Mouse (Mus musculus) liver, adult 2 months (tissue): ENCODE data around the gene Zbtb7b. TPM values are rescaled to one million over a fixed set of nuclear protein-coding genes. Genes with fewer than 3 reads are reported as not detected.

Source experiments
- DNase-seq: peaks from one replicate; pipeline ENCODE4 v3.0.0-alpha.2; 2011; ENCODE audit warnings: low read depth, low spot score; ENCODE audit errors: extremely low read depth
- H3K27ac ChIP-seq: fragments of 200-500 bp; replicated peaks from 2 replicates; pipeline ENCODE4 v1.5.1; 2012; ENCODE audit warnings: low read depth, mild to moderate bottlenecking, control low read depth, inconsistent platforms, low read length; ENCODE audit not compliant: insufficient read depth
- H3K27me3 ChIP-seq: fragments of 200-500 bp; 2 replicates; pipeline ENCODE4 v1.6.1; 2012; ENCODE audit warnings: mild to moderate bottlenecking, moderate library complexity, low read length, inconsistent platforms; ENCODE audit not compliant: control insufficient read depth, insufficient read depth
- H3K36me3 ChIP-seq: fragments of 200-500 bp; 2 replicates; pipeline ENCODE4 v1.6.1; 2012; ENCODE audit warnings: low read length, inconsistent platforms; ENCODE audit not compliant: control insufficient read depth, insufficient read depth
- H3K4me1 ChIP-seq: fragments of 200-500 bp; 2 replicates; pipeline ENCODE4 v1.6.1; 2011; ENCODE audit warnings: low read length; ENCODE audit not compliant: control insufficient read depth, insufficient read depth
- H3K4me3 ChIP-seq: fragments of 200-500 bp; 2 replicates; pipeline ENCODE4 v1.5.1; 2011; ENCODE audit warnings: low read depth, mild to moderate bottlenecking, control low read depth, low read length, moderate library complexity; ENCODE audit not compliant: insufficient read depth
- H3K79me2 ChIP-seq: fragments of 200-500 bp; 2 replicates; pipeline ENCODE4 v1.6.1; 2012; ENCODE audit warnings: inconsistent platforms, mild to moderate bottlenecking, low read length, moderate library complexity; ENCODE audit not compliant: control insufficient read depth, insufficient read depth
- H3K9ac ChIP-seq: fragments of 200-500 bp; 2 replicates; pipeline ENCODE4 v1.6.1; 2012; ENCODE audit warnings: low read depth, mild to moderate bottlenecking, control low read depth, inconsistent platforms, low read length
- CTCF ChIP-seq: fragments of 200-500 bp; IDR thresholded peaks from 2 replicates; pipeline ENCODE4 v1.5.1; 2011; ENCODE audit warnings: low read depth, low read length, control low read depth
- POLR2A ChIP-seq: fragments of 200-500 bp; IDR thresholded peaks from 2 replicates; pipeline ENCODE4 v1.6.1; 2011; ENCODE audit warnings: low read length, control low read depth; ENCODE audit not compliant: insufficient read depth; ENCODE audit errors: extremely low read depth
- WGBS: fragments of 180-500 bp; shearing (Covaris S2); methylation state at CpG from one replicate; pipeline ENCODE4 v1.1.7; 2018; 5-methylcytosine and 5-hydroxymethylcytosine counted together
- polyA plus RNA-seq: library from polyadenylated mRNA; depleted of rRNA; stranded (reverse); fragments of >200 nt; gene quantifications from 2 replicates; pipeline ENCODE4 v1.2.3, GENCODE M21; 2012
- total RNA-seq: library from RNA; depleted of rRNA; stranded (reverse); fragments of >200 nt; gene quantifications from 2 replicates; pipeline ENCODE4 v1.2.3, GENCODE M21; 2014

The Zbtb7b gene
- total and polyA plus RNA-seq, 2 experiments, result 28.9 to 85.0 TPM

- 94% methylated on average over 5 of the region's 5 CpGs for WGBS
- no peak overlapping the region for H3K27ac ChIP-seq
- peaks cover 9% of the 10 kb centered on the region for H3K4me1 ChIP-seq
- H3K36me3 ChIP-seq, result peaks cover 16% of the 10 kb centered on the region
- H3K9ac ChIP-seq, result no peak overlapping the region
- DNase-seq, result no peak
- peaks cover 6% of the 10 kb centered on the region; the same call in 1 of the 2 replicates for H3K79me2 ChIP-seq
- no peak overlapping the region for H3K4me3 ChIP-seq
- no peaks in the 10 kb centered on the region for H3K27me3 ChIP-seq
- TF ChIP-seq CTCF (no peak), POLR2A (no peak)
Measured at GRCm38 (mm10) chr3:89425141-89425525, 30.6 kb upstream of the Zbtb7b start.

- Histone ChIP-seq H3K4me3 (no peak overlapping the region), H3K79me2 (peaks cover 6% of the 10 kb centered on the region; the same call in 1 of the 2 replicates), H3K36me3 (peaks cover 16% of the 10 kb centered on the region), H3K27me3 (no peaks in the 10 kb centered on the region), H3K27ac (no peak overlapping the region), H3K9ac (no peak overlapping the region), H3K4me1 (peaks cover 9% of the 10 kb centered on the region)
- WGBS, result 94% methylated on average over 5 of the region's 5 CpGs
- no peak for DNase-seq
- TF ChIP-seq POLR2A (no peak), CTCF (no peak)
Measured at GRCm38 (mm10) chr3:89424416-89425140, 30.0 kb upstream of the Zbtb7b start.

- H3K27ac ChIP-seq, result no peak overlapping the region
- peaks cover 9% of the 10 kb centered on the region for H3K4me1 ChIP-seq
- 87% methylated on average over 6 of the region's 6 CpGs for WGBS
- no peak for TF ChIP-seq POLR2A
- no peak for TF ChIP-seq CTCF
- DNase-seq, result no peak
- H3K9ac ChIP-seq, result no peak overlapping the region
- no peak overlapping the region for H3K4me3 ChIP-seq
- no peaks in the 10 kb centered on the region for H3K27me3 ChIP-seq
- peaks cover 6% of the 10 kb centered on the region; the same call in 1 of the 2 replicates for H3K79me2 ChIP-seq
- H3K36me3 ChIP-seq, result peaks cover 12% of the 10 kb centered on the region
Measured at GRCm38 (mm10) chr3:89422556-89423205, 28.1 kb upstream of the Zbtb7b start.

GRCm38 (mm10) chr3:89421810-89422473 is 27.4 kb upstream of the Zbtb7b start:
- DNase-seq, result no peak
- Histone ChIP-seq H3K36me3 (peaks cover 10% of the 10 kb centered on the region; the same call in 1 of the 2 replicates), H3K4me3 (peak overlapping the region; percentile 37; the same call in 1 of the 2 replicates), H3K4me1 (peaks cover 11% of the 10 kb centered on the region), H3K9ac (peak overlapping the region; percentile 24; the same call in 1 of the 2 replicates), H3K27ac (no peak overlapping the region; the same call in 1 of the 2 replicates), H3K27me3 (no peaks in the 10 kb centered on the region), H3K79me2 (peaks cover 6% of the 10 kb centered on the region; the same call in 1 of the 2 replicates)
- 30% methylated on average over 22 of the region's 22 CpGs for WGBS
- TF ChIP-seq CTCF, result no peak
- TF ChIP-seq POLR2A, result no peak

GRCm38 (mm10) chr3:89421002-89421774 is 26.6 kb upstream of the Zbtb7b start:
- Histone ChIP-seq H3K27ac (peak overlapping the region; percentile 65), H3K4me1 (peaks cover 11% of the 10 kb centered on the region), H3K36me3 (peaks cover 10% of the 10 kb centered on the region; the same call in 1 of the 2 replicates), H3K27me3 (no peaks in the 10 kb centered on the region), H3K9ac (peak overlapping the region; percentile 51), H3K79me2 (peaks cover 6% of the 10 kb centered on the region; the same call in 1 of the 2 replicates), H3K4me3 (peak overlapping the region; percentile 37; the same call in 1 of the 2 replicates)
- 5% methylated on average over 11 of the region's 11 CpGs for WGBS
- TF ChIP-seq POLR2A (peak; percentile 55; the same call in 1 of the 2 replicates), CTCF (no peak)
- peak; percentile 91 for DNase-seq
